Mouse (Mus musculus) forebrain, embryonic 14.5 days (tissue): ENCODE measurements around the gene Vnn1. TPM values are rescaled to one million over a fixed set of nuclear protein-coding genes. Genes with fewer than 3 reads are reported as not detected.

Experiments used
- ATAC-seq: fragments of 200-750 bp; cut with Nextera tagmentation; 2 replicates; pipeline ENCODE4 v1.8.0; 2017; ENCODE audit warnings: mild to moderate bottlenecking, moderate library complexity
- DNase-seq: peaks from one replicate; pipeline ENCODE4 v3.0.0-alpha.2; 2015; ENCODE audit warnings: low spot score
- H3K27ac ChIP-seq: fragments of 300-500 bp; sonication (generic); 2 replicates; pipeline ENCODE4 v1.5.1; 2014; ENCODE audit warnings: low read depth, mild to moderate bottlenecking, control low read depth, low read length, moderate library complexity
- H3K27me3 ChIP-seq: fragments of 300-500 bp; sonication (generic); replicated peaks from 2 replicates; pipeline ENCODE4 v1.6.1; 2014; ENCODE audit warnings: low read length, control low read depth, mixed read lengths; ENCODE audit not compliant: control insufficient read depth, insufficient read depth
- H3K36me3 ChIP-seq: fragments of 300-500 bp; sonication (generic); 2 replicates; pipeline ENCODE4 v1.6.1; 2014; ENCODE audit warnings: low read length, control low read depth; ENCODE audit not compliant: control insufficient read depth, insufficient read depth
- H3K4me1 ChIP-seq: fragments of 300-500 bp; sonication (generic); 2 replicates; pipeline ENCODE4 v1.6.1; 2014; ENCODE audit warnings: antibody characterized with exemption, low read length, control low read depth; ENCODE audit not compliant: control insufficient read depth, insufficient read depth
- H3K4me2 ChIP-seq: fragments of 300-500 bp; sonication (generic); 2 replicates; pipeline ENCODE4 v1.6.1; 2014; ENCODE audit warnings: mild to moderate bottlenecking, control low read depth, low read length
- H3K4me3 ChIP-seq: fragments of 300-500 bp; sonication (generic); 2 replicates; pipeline ENCODE4 v1.5.1; 2014; ENCODE audit warnings: low read depth, low read length, control low read depth
- H3K9ac ChIP-seq: fragments of 300-500 bp; sonication (generic); 2 replicates; pipeline ENCODE4 v1.6.1; 2014; ENCODE audit warnings: mild to moderate bottlenecking, low read length, control low read depth, moderate library complexity
- H3K9me3 ChIP-seq: fragments of 300-500 bp; sonication (generic); replicated peaks from 2 replicates; pipeline ENCODE4 v1.6.1; 2016; ENCODE audit warnings: low read length, control low read depth, mixed read lengths; ENCODE audit not compliant: control insufficient read depth
- WGBS: fragments of 180-500 bp; shearing (Covaris S2); extraction: QIAGEN DNeasy Blood & Tissue Kit; methylation state at CpG from one replicate; pipeline ENCODE4 v1.1.7; 2014; 5-methylcytosine and 5-hydroxymethylcytosine counted together
- polyA plus RNA-seq: library from polyadenylated mRNA; unstranded; fragments of >200 nt; fragmentation: Nextera tagmentation; extraction: Ambion mirVana; gene quantifications from 2 replicates; pipeline ENCODE4 v1.2.1, GENCODE M21; 2014

The Vnn1 gene
- polyA plus RNA-seq, result 0.23 and 0.54 TPM in 2 replicates

DNA sequence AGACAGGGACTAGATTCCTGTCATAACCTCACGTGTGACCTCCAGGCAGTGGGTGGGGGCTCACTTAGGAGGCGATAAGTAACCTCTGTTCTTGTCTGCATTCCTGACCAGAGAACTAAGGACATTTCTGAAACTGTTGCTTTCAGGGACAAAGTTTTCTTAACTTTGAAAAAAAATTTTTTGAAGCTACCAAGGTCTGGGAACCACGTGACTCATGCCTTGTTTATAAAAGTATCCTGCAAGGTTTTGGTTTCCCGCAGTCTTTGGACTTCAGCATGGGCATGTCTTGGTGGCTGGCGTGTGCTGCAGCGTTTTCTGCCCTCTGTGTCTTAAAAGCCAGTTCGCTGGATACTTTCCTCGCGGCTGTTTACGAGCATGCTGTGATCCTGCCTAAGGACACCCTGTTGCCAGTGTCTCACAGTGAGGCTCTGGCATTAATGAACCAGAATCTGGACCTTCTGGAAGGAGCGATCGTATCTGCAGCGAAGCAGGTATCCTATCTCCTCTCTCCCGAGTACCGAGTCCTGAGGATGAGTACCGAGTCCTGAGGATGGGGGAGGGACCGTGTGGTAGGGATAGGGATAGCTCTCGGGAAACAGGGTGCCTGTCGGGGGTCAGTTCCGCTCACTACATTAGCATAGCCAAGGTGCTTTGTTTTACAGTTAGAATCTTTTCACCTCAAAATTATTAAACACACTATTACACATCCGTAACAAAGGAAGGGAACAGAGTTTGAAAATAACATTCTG is at the start of gene Vnn1:
Gene Vnn1 (plus strand): TSS at position 88 of the 749 bp plus-strand sequence.
- WGBS, result 45% methylated on average over 21 of the region's 21 CpGs
- no peaks in the 10 kb centered on the region for H3K4me1 ChIP-seq
- H3K4me3 ChIP-seq, result no peak within 1 kb of the TSS
- ATAC-seq (no peak), DNase-seq (no peak)
- no peak within 1 kb of the TSS for H3K27ac ChIP-seq
- H3K36me3 ChIP-seq, result no peaks in the 10 kb centered on the region
- H3K9ac ChIP-seq, result no peak within 1 kb of the TSS
- H3K9me3 ChIP-seq, result no peaks in the 10 kb centered on the region
- H3K27me3 ChIP-seq, result no peaks in the 10 kb centered on the region
- H3K4me2 ChIP-seq, result peak within 1 kb of the TSS; percentile 26; the same call in 1 of the 2 replicates

DNA sequence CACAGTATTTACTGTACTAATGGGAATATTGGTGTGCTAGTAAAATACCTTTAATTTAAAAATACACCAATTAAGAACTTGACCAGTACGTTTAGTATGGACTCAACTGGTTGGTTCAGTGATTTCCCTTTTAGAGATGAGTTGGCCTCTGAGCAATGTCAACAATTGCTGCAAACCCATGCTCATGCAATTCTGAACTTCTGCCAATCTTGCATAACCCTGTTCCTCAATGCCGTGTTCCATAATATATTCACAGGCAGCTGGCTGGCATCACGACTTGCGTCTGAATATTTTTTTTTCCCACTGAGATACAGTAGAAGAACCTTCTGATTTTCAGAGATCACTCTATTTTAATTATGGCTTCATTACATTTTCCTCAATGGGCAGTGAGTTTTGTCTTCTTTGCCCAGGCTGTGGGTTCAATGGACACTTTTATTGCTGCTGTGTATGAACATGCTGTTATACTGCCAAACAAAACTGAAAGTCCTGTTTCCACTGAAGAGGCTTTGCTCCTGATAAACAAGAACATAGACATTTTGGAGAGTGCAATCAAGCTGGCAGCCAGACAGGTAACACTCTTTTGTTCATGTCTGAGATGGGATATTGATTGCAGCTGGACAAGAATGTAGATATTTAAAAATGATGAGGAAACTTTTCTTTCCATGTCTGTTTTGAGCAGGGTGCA is 43.1 kb upstream of the Vnn1 start, which contains the start of gene Vnn3:
Gene Vnn3 (plus strand): TSS at position 235 of the 685 bp plus-strand sequence.
- Histone ChIP-seq H3K4me3 (no peak within 1 kb of the TSS), H3K4me2 (no peak within 1 kb of the TSS), H3K27ac (no peak within 1 kb of the TSS), H3K27me3 (no peaks in the 10 kb centered on the region), H3K4me1 (no peaks in the 10 kb centered on the region), H3K36me3 (no peaks in the 10 kb centered on the region), H3K9me3 (no peaks in the 10 kb centered on the region), H3K9ac (no peak within 1 kb of the TSS)
- no peak for DNase-seq
- WGBS, result 84% methylated on average over 4 of the region's 4 CpGs
- no peak for ATAC-seq

DNA sequence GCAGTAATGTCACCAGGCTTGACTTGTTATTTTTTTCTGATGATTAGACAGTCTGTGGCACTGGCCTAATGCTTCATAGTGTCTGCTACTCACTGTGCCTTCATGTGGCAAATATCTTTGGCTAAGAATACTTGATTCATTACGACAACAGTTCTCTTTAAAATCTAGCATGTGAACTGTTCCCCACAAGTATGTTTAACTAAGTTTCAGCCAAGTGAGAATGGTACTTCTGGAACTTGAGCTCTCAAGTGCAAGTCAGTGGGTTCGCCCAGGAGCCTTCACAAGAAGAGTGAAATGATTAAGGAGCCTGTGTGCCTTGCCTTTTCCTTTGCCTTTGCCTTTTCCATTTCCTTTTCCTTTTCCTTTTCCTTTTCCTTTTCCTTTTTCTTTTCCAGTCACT is 42.4 kb upstream of the Vnn1 start:
- H3K4me1 ChIP-seq, result no peaks in the 10 kb centered on the region

GRCm38 (mm10) chr10:23864362-23865312 is 29.9 kb upstream of the Vnn1 start:
- DNase-seq, result peak; percentile 2
- Histone ChIP-seq H3K27me3 (no peaks in the 10 kb centered on the region), H3K9me3 (no peaks in the 10 kb centered on the region), H3K27ac (no peak overlapping the region), H3K4me2 (no peak overlapping the region), H3K4me1 (no peaks in the 10 kb centered on the region), H3K4me3 (no peak overlapping the region), H3K9ac (no peak overlapping the region), H3K36me3 (no peaks in the 10 kb centered on the region)
- 78% methylated on average over 9 of the region's 9 CpGs for WGBS
- no peak for ATAC-seq

More for the DNA sequence above, 42.4 kb upstream of the Vnn1 start:
- DNase-seq (no peak), ATAC-seq (no peak)
- no peak overlapping the region for H3K9ac ChIP-seq
- H3K27me3 ChIP-seq, result no peaks in the 10 kb centered on the region
- no peaks in the 10 kb centered on the region for H3K36me3 ChIP-seq
- 80% methylated on average over 2 of the region's 2 CpGs for WGBS
- no peak overlapping the region for H3K4me2 ChIP-seq
- H3K27ac ChIP-seq, result no peak overlapping the region
- H3K4me3 ChIP-seq, result no peak overlapping the region
- H3K9me3 ChIP-seq, result no peaks in the 10 kb centered on the region

DNA sequence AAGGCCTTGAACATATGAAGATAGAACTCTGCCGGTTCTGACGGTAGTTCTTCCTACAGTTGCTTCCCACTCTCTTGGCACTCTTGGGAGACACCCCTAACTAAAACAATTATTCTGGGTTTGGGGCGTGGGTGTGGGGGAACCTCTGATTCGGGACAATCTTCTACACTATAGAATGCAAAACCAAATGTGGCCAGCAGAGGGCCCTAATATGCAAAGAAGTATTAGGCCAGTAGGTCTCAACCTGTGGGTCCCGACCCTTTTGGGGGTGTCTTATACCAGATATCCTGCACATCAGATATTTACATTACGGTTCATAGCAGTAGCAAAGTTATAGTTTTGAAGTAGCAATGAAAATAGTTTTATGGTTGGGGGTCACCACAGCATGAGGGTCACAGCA is 13.8 kb upstream of the Vnn1 start:
- no peak overlapping the region for H3K27ac ChIP-seq
- H3K27me3 ChIP-seq, result no peaks in the 10 kb centered on the region
- H3K4me2 ChIP-seq, result no peak overlapping the region
- DNase-seq (no peak), ATAC-seq (no peak)
- 90% methylated on average over 6 of the region's 6 CpGs for WGBS
- no peaks in the 10 kb centered on the region for H3K9me3 ChIP-seq
- no peaks in the 10 kb centered on the region for H3K4me1 ChIP-seq
- no peaks in the 10 kb centered on the region for H3K36me3 ChIP-seq
- no peak overlapping the region for H3K4me3 ChIP-seq
- H3K9ac ChIP-seq, result no peak overlapping the region

DNA sequence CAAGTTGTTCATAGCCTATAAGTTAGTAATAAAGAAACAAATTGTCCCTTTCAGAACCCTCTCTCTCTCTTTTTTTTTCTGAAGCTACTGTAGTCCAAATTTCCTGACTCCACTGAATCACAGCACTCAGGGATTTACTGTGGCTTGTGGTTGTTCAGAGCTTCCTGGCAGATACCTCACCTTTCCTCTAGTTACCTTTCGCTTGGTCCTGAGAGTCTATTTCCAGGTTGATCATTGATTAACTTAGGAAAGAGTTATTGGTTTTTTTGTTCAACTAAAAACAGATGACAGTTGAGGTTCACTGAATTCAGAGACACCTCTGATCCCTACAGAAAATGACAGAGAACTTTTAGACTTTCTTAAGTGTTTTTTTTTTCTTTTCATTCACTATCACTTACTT is 9.6 kb upstream of the Vnn1 start:
- Histone ChIP-seq H3K4me2 (no peak overlapping the region), H3K36me3 (no peaks in the 10 kb centered on the region), H3K4me3 (no peak overlapping the region), H3K4me1 (no peaks in the 10 kb centered on the region), H3K27ac (no peak overlapping the region), H3K9ac (no peak overlapping the region), H3K27me3 (no peaks in the 10 kb centered on the region), H3K9me3 (no peaks in the 10 kb centered on the region)
- WGBS, result 93% methylated on average over 1 of the region's 1 CpGs
- ATAC-seq, result no peak
- DNase-seq, result no peak

- no peak for DNase-seq
- Histone ChIP-seq H3K27ac (no peak overlapping the region), H3K27me3 (no peaks in the 10 kb centered on the region), H3K36me3 (no peaks in the 10 kb centered on the region), H3K9me3 (no peaks in the 10 kb centered on the region), H3K4me1 (no peaks in the 10 kb centered on the region), H3K4me2 (no peak overlapping the region), H3K9ac (no peak overlapping the region), H3K4me3 (no peak overlapping the region)
- WGBS, result 81% methylated on average over 3 of the region's 3 CpGs
- ATAC-seq, result no peak
Measured at GRCm38 (mm10) chr10:23886060-23886459, 8.4 kb upstream of the Vnn1 start.

- no peak for ATAC-seq
- Histone ChIP-seq H3K27me3 (no peaks in the 10 kb centered on the region), H3K4me1 (no peaks in the 10 kb centered on the region), H3K27ac (no peak overlapping the region), H3K9me3 (no peaks in the 10 kb centered on the region), H3K4me3 (no peak overlapping the region), H3K36me3 (no peaks in the 10 kb centered on the region), H3K4me2 (no peak overlapping the region), H3K9ac (no peak overlapping the region)
- WGBS, result 80% methylated on average over 1 of the region's 1 CpGs
- no peak for DNase-seq
Measured at GRCm38 (mm10) chr10:23892987-23893386, 1.5 kb upstream of the Vnn1 start.
